Mouse (Mus musculus): Measurements from ENCODE around the gene Nemp2. TPM values are rescaled to one million over a fixed set of nuclear protein-coding genes. Genes with fewer than 3 reads are reported as not detected.

Gene Nemp2
- polyA plus RNA-seq, 1 experiment from 2014 or later, result 9.1 TPM

GRCm38 (mm10) chr1:52648153-52649027 is 17.9 kb downstream of the Nemp2 start:
- WGBS, result 74% methylated on average over 11 of the region's 11 CpGs
- H3K27ac ChIP-seq (ENCODE audit: low read length), result no peak overlapping the region

GRCm38 (mm10) chr1:52650066-52650465 is 19.6 kb downstream of the Nemp2 start:
- H3K9ac ChIP-seq (ENCODE audit: low read length), result no peak overlapping the region
- no peaks in the 10 kb centered on the region for H3K27me3 ChIP-seq (ENCODE audit: control insufficient read depth, insufficient read depth, low read depth, low read length)
- H3K4me3 ChIP-seq (ENCODE audit: low read length), result no peak overlapping the region
- peaks cover 2% of the 10 kb centered on the region; the same call in 1 of the 2 replicates for H3K4me1 ChIP-seq (replicated peaks; ENCODE audit: control insufficient read depth, insufficient read depth, low read length)
- H3K4me2 ChIP-seq (ENCODE audit: low read depth, low read length), result no peak overlapping the region
- no peak for ATAC-seq (ENCODE audit: low read depth)
- no peak overlapping the region for H3K27ac ChIP-seq (ENCODE audit: low read length)
- 78% methylated on average over 5 of the region's 5 CpGs for WGBS
- H3K36me3 ChIP-seq (ENCODE audit: control insufficient read depth, insufficient read depth, low read length), result peaks cover 13% of the 10 kb centered on the region
- H3K9me3 ChIP-seq (ENCODE audit: control insufficient read depth, low read length), result no peaks in the 10 kb centered on the region

More at GRCm38 (mm10) chr1:52648153-52649027, 17.9 kb downstream of the Nemp2 start:
- Histone ChIP-seq H3K9me3 (ENCODE audit: control insufficient read depth, low read length) (no peaks in the 10 kb centered on the region), H3K4me2 (ENCODE audit: low read depth, low read length) (no peak overlapping the region), H3K27me3 (ENCODE audit: control insufficient read depth, insufficient read depth, low read depth, low read length) (no peaks in the 10 kb centered on the region), H3K9ac (ENCODE audit: low read length) (no peak overlapping the region), H3K36me3 (ENCODE audit: control insufficient read depth, insufficient read depth, low read length) (peaks cover 13% of the 10 kb centered on the region), H3K4me1 (replicated peaks; ENCODE audit: control insufficient read depth, insufficient read depth, low read length) (peaks cover 2% of the 10 kb centered on the region; the same call in 1 of the 2 replicates), H3K4me3 (ENCODE audit: low read length) (no peak overlapping the region)
- peak; percentile 67; the same call in 1 of the 2 replicates for ATAC-seq (ENCODE audit: low read depth)

- WGBS, result 54% methylated on average over 3 of the region's 3 CpGs
- Histone ChIP-seq H3K27ac (ENCODE audit: low read length) (no peak overlapping the region), H3K36me3 (ENCODE audit: control insufficient read depth, insufficient read depth, low read length) (peaks cover 7% of the 10 kb centered on the region), H3K9ac (ENCODE audit: low read length) (no peak overlapping the region), H3K4me1 (replicated peaks; ENCODE audit: control insufficient read depth, insufficient read depth, low read length) (peaks cover 2% of the 10 kb centered on the region; the same call in 1 of the 2 replicates), H3K9me3 (ENCODE audit: control insufficient read depth, low read length) (no peaks in the 10 kb centered on the region), H3K27me3 (ENCODE audit: control insufficient read depth, insufficient read depth, low read depth, low read length) (no peaks in the 10 kb centered on the region), H3K4me2 (ENCODE audit: low read depth, low read length) (no peak overlapping the region), H3K4me3 (ENCODE audit: low read length) (no peak overlapping the region)
- 0 out of 2 replicates have a peak, but pooled peaks have one; percentile 45 for ATAC-seq (ENCODE audit: low read depth)
Measured at GRCm38 (mm10) chr1:52652601-52653253, 22.2 kb downstream of the Nemp2 start.

GRCm38 (mm10) chr1:52653366-52653765 is 22.9 kb downstream of the Nemp2 start:
- no peaks in the 10 kb centered on the region for H3K27me3 ChIP-seq (ENCODE audit: control insufficient read depth, insufficient read depth, low read depth, low read length)
- H3K4me1 ChIP-seq (replicated peaks; ENCODE audit: control insufficient read depth, insufficient read depth, low read length), result peaks cover 2% of the 10 kb centered on the region; the same call in 1 of the 2 replicates
- ATAC-seq (ENCODE audit: low read depth), result no peak
- H3K4me3 ChIP-seq (ENCODE audit: low read length), result no peak overlapping the region
- WGBS, result 79% methylated on average over 1 of the region's 1 CpGs
- H3K4me2 ChIP-seq (ENCODE audit: low read depth, low read length), result no peak overlapping the region
- no peak overlapping the region for H3K27ac ChIP-seq (ENCODE audit: low read length)
- no peaks in the 10 kb centered on the region for H3K9me3 ChIP-seq (ENCODE audit: control insufficient read depth, low read length)
- H3K9ac ChIP-seq (ENCODE audit: low read length), result no peak overlapping the region
- H3K36me3 ChIP-seq (ENCODE audit: control insufficient read depth, insufficient read depth, low read length), result peaks cover 7% of the 10 kb centered on the region

- H3K4me2 ChIP-seq (ENCODE audit: low read depth, low read length), result no peak overlapping the region
- peaks cover 2% of the 10 kb centered on the region; the same call in 1 of the 2 replicates for H3K4me1 ChIP-seq (replicated peaks; ENCODE audit: control insufficient read depth, insufficient read depth, low read length)
- H3K9ac ChIP-seq (ENCODE audit: low read length), result no peak overlapping the region
- no peaks in the 10 kb centered on the region for H3K9me3 ChIP-seq (ENCODE audit: control insufficient read depth, low read length)
- peaks cover 4% of the 10 kb centered on the region for H3K36me3 ChIP-seq (ENCODE audit: control insufficient read depth, insufficient read depth, low read length)
- 74% methylated on average over 4 of the region's 4 CpGs for WGBS
- no peak overlapping the region for H3K27ac ChIP-seq (ENCODE audit: low read length)
- no peak for ATAC-seq (ENCODE audit: low read depth)
- H3K27me3 ChIP-seq (ENCODE audit: control insufficient read depth, insufficient read depth, low read depth, low read length), result no peaks in the 10 kb centered on the region
- no peak overlapping the region for H3K4me3 ChIP-seq (ENCODE audit: low read length)
Measured at GRCm38 (mm10) chr1:52655153-52655552, 24.6 kb downstream of the Nemp2 start.

- Histone ChIP-seq H3K9me3 (ENCODE audit: control insufficient read depth, low read length) (no peaks in the 10 kb centered on the region), H3K9ac (ENCODE audit: low read length) (no peak overlapping the region), H3K4me3 (ENCODE audit: low read length) (no peak overlapping the region), H3K27me3 (ENCODE audit: control insufficient read depth, insufficient read depth, low read depth, low read length) (no peaks in the 10 kb centered on the region), H3K4me1 (replicated peaks; ENCODE audit: control insufficient read depth, insufficient read depth, low read length) (peaks cover 3% of the 10 kb centered on the region; the same call in 1 of the 2 replicates), H3K4me2 (ENCODE audit: low read depth, low read length) (no peak overlapping the region), H3K36me3 (ENCODE audit: control insufficient read depth, insufficient read depth, low read length) (no peaks in the 10 kb centered on the region), H3K27ac (ENCODE audit: low read length) (no peak overlapping the region)
- WGBS, result 81% methylated on average over 7 of the region's 7 CpGs
- ATAC-seq (ENCODE audit: low read depth), result no peak
Measured at GRCm38 (mm10) chr1:52658160-52658559, 27.7 kb downstream of the Nemp2 start.

- H3K9me3 ChIP-seq (ENCODE audit: control insufficient read depth, low read length), result no peaks in the 10 kb centered on the region
- H3K4me1 ChIP-seq (replicated peaks; ENCODE audit: control insufficient read depth, insufficient read depth, low read length), result 0 out of 2 replicates have a peak, but pooled peaks cover 3% of the 10 kb centered on the region
- H3K36me3 ChIP-seq (ENCODE audit: control insufficient read depth, insufficient read depth, low read length), result no peaks in the 10 kb centered on the region
- H3K27me3 ChIP-seq (ENCODE audit: control insufficient read depth, insufficient read depth, low read depth, low read length), result no peaks in the 10 kb centered on the region
- no peak for ATAC-seq (ENCODE audit: low read depth)
- 40% methylated on average over 2 of the region's 2 CpGs for WGBS
- H3K27ac ChIP-seq (ENCODE audit: low read length), result no peak overlapping the region
- no peak overlapping the region for H3K4me3 ChIP-seq (ENCODE audit: low read length)
- H3K9ac ChIP-seq (ENCODE audit: low read length), result no peak overlapping the region
- no peak overlapping the region for H3K4me2 ChIP-seq (ENCODE audit: low read depth, low read length)
Measured at GRCm38 (mm10) chr1:52660278-52660677, 29.8 kb downstream of the Nemp2 start.

GRCm38 (mm10) chr1:52660765-52661164 is 30.3 kb downstream of the Nemp2 start:
- Histone ChIP-seq H3K4me2 (ENCODE audit: low read depth, low read length) (no peak overlapping the region), H3K9me3 (ENCODE audit: control insufficient read depth, low read length) (no peaks in the 10 kb centered on the region), H3K4me3 (ENCODE audit: low read length) (no peak overlapping the region), H3K36me3 (ENCODE audit: control insufficient read depth, insufficient read depth, low read length) (no peaks in the 10 kb centered on the region), H3K9ac (ENCODE audit: low read length) (no peak overlapping the region), H3K27ac (ENCODE audit: low read length) (no peak overlapping the region), H3K27me3 (ENCODE audit: control insufficient read depth, insufficient read depth, low read depth, low read length) (no peaks in the 10 kb centered on the region), H3K4me1 (replicated peaks; ENCODE audit: control insufficient read depth, insufficient read depth, low read length) (0 out of 2 replicates have a peak, but pooled peaks cover 3% of the 10 kb centered on the region)
- no peak for ATAC-seq (ENCODE audit: low read depth)
- WGBS, result 59% methylated on average over 12 of the region's 12 CpGs

- no peak for ATAC-seq (ENCODE audit: low read depth)
- Histone ChIP-seq H3K4me2 (ENCODE audit: low read depth, low read length) (no peak overlapping the region), H3K4me1 (replicated peaks; ENCODE audit: control insufficient read depth, insufficient read depth, low read length) (0 out of 2 replicates have a peak, but pooled peaks cover 3% of the 10 kb centered on the region), H3K9ac (ENCODE audit: low read length) (no peak overlapping the region), H3K27ac (ENCODE audit: low read length) (no peak overlapping the region), H3K27me3 (ENCODE audit: control insufficient read depth, insufficient read depth, low read depth, low read length) (no peaks in the 10 kb centered on the region), H3K9me3 (ENCODE audit: control insufficient read depth, low read length) (no peaks in the 10 kb centered on the region), H3K4me3 (ENCODE audit: low read length) (no peak overlapping the region), H3K36me3 (ENCODE audit: control insufficient read depth, insufficient read depth, low read length) (no peaks in the 10 kb centered on the region)
- 92% methylated on average over 7 of the region's 7 CpGs for WGBS
Measured at GRCm38 (mm10) chr1:52663228-52663627, 32.7 kb downstream of the Nemp2 start.

Measured in lung, embryonic 16.5 days (tissue).